Mouse (Mus musculus) cerebellum, adult 11-12 months (tissue): ENCODE results near the gene Mre11a.

Experiments used
- DNase-seq: peaks from one replicate; pipeline ENCODE4 v3.0.0; 2022

Mre11a gene

DNA sequence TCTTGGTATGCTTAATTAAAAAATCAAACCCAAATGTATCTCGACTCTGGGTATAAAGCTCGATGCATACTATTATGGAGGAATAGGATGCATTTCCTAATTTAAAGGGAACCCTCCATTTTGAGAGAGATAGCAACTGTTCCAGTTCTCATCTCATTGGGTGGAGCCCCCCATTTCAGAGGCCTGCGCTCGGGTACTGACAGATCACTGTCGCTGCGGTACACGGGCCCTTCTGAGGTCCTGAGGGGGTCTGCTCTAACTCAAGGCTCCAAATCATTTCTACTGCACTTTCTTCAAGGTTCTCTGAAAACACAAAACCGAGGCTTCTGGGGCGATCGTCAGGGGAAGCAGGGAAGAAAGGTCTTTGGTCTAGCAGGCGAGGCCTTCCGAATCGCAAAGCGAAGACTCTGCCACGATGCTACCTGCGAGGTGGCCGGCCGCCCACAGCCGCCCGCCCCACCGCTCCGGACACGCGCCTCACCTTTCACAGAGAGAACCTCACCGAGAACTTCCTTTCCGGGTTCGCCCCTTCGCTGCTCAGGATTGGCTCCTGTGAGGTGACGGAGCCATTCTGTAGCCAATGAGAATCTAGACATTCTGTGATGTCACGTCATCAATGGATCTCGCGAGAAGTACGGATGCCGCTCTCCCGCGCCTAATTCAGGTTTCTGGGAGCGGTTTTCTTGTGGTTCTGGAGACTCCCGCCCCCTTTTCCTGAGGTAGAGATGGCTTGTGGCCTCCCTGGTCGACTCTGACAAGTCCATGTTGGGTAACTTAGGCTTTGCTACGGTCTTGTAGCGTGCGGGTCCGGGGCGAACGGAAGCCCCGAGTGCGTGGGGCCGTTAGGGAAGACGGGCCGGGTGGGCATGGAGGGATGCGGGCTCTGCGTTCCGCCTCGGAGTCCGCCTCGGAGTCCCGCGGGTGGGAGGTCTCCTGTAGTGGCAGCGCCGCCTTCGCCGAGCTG is at the start of gene Mre11a, which contains the start of gene Ankrd49:
Gene Mre11a (plus strand): TSS at position 616 of the 964 bp plus-strand sequence.
Gene Ankrd49 (minus strand): TSS at position 818 of the 964 bp plus-strand sequence.
- peak; percentile 93 for DNase-seq

- no peak for DNase-seq
Observed at GRCm38 (mm10) chr9:14739498-14740150, 44.8 kb upstream of the Mre11a start.

DNA sequence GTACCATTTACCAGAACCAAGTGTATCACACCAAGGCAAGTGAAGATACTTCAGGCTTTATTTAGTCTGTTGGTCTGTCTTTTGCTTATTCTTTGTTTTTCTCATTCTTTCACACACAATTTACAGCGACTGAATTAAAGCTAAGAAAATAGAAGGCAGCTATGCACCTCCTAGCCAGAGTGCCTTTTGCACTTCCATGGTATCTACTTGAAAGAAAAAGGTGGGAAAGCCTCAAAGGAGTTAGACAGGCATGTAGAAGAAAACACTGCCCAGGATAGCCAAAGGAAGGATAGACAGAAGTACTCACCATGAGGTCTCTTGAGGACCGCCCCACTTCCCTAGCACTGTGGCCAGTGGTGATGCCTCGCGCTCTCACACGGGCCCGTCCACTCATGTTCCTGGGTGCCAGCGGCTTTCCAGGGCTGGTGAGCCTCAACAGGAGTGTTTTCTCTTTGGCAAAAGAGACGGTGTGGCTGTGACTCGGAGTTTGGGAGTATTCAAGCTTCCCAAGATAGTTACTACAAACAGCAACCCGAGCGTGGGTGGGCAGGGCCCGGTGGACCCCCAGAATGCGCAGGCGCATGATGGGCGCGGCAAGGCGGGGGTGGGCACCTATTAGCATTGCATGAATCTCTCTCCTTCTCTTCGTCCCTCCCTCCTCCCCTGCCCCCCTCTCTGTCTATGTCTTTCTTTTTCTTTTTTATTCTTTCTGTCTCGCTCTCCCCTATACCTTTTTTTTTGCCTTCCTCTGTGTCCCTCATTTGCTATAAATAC is 44.1 kb upstream of the Mre11a start, which contains the start of gene Piwil4:
Gene Piwil4 (minus strand): TSS at position 583 of the 774 bp plus-strand sequence.
- DNase-seq = no peak

DNA sequence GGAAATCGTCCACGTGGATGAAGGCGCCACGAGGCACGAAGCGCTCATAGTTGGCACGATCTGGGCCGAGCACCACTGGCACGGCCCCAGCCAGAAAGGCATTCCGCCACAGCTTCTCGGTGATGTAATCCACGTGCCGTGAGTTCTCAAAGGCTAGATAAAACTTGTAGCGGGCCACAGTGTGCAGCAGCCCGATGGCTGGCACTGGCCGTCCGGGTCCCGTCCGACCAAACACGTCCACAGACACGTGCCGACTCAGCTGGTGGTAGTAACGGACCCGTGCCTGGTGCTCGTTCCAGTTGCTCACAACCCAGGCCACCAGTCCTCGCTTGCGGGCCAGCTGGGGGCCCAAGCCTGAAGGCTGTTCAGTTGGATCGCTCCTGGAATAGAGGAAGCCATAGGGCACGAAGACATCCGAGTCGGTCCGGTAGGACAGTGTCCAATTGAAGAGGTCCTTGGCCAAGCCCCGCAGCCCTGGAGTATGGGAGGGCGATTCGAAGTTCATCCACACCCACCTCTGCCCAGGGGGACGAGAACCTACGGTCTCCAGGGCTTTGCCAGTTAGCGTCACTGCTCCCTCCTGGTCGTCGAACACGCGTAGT is 33.5 kb upstream of the Mre11a start:
- DNase-seq = no peak

- no peak for DNase-seq
Observed at GRCm38 (mm10) chr9:14751503-14752000, 32.9 kb upstream of the Mre11a start.

- DNase-seq = peak; percentile 4
Observed at GRCm38 (mm10) chr9:14752001-14752522, 32.4 kb upstream of the Mre11a start, which contains the start of gene Fut4. Fut4 (minus strand) TSS chr9:14752393.

GRCm38 (mm10) chr9:14753947-14754346 is 30.5 kb upstream of the Mre11a start:
- no peak for DNase-seq

GRCm38 (mm10) chr9:14754469-14754868 is 30.0 kb upstream of the Mre11a start:
- DNase-seq = no peak

GRCm38 (mm10) chr9:14758590-14758989 is 25.9 kb upstream of the Mre11a start:
- no peak for DNase-seq

DNA sequence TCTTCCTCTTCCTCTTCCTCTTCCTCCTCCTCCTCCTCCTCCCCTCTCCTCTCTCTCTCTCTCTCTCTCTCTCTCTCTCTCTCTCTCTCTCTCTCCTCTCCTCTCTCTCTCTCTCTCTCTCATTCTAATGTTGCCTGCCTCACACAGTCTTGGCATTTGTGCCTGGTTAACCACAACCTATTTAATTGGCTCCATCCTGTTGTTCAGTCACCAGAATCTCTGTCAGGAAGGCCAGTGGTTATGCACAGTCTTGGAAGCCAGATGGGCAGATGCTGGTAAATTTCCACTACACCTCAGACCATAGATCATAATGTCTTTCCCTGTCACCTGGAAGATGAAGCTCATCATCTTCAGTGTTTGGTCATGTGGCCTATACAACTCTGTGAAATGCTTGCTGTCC is 25.2 kb upstream of the Mre11a start:
- DNase-seq = no peak

- no peak for DNase-seq
Observed at GRCm38 (mm10) chr9:14764765-14765164, 19.7 kb upstream of the Mre11a start.

- DNase-seq = no peak
Observed at GRCm38 (mm10) chr9:14769811-14770210, 14.6 kb upstream of the Mre11a start.

DNA sequence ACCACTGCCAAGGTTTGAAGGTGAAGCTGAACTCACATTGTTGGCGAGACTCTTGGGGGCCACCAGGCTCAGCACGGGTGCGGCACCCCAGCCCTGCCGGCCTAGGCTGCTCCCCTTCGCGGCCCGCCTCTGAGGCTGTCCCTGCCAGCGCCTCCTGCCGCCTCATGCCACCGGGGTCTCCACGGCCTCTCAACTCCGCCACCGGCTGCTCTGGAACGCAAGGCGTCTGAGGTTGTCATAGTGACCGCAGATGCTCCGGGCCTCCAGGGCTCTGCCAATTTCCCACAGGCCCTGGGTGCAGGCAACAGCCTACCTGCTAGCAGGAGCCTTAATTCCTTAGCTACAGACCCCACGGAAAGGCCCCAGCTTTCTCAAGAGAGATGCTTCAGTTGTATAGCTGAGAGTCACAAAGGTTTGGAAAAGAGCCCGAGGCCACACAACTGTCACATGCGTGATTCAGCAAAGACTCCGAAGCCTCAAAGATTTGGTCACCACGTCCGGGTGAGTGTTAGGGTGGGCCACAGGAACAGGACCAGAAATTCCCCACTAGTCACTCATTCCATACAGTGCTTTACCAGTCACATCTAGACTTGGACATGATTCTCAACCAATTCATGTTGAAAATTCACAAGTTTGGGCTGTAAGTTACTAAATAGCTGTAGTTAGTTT is 13.5 kb upstream of the Mre11a start, which contains the start of gene 1700012B09Rik:
Gene 1700012B09Rik (minus strand): TSS at position 228 of the 669 bp plus-strand sequence.
- DNase-seq = no peak

DNA sequence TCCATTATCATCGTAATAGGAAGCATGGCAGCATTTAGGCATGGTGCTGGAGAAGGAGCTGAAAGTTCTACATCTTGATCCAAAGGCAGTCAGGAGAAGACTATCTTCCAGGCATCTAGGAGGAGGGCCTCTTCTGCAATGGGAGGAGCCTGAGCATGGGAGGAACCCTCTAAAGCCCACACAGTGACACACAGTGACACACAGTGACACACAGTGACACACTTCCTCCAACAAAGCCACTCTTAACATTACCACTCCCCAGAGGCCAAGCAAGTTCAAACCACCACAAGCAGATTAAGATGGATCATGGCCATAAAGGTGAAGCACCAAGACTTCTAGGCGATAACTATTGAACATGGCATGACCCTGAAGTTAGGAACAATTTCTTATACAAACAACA is 12.4 kb upstream of the Mre11a start:
- DNase-seq = no peak

DNA sequence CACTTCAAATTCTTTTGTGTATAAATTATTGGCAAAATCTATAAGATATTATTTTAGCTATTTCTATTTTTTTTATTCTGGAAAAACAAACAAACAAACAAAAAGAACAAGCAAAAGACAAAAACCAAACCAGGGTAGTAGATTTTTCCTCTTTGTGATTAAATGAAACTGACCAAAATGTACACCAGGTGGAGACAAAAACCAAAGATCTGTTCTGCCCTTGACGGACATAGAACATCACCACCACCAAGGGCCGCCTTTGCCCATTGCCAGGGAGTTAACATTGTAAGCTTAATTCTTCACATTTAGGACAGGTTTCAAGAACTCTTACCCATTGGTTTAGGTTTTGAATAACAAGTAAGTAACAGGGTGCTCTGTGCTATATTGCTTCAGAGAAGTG is 10.6 kb upstream of the Mre11a start:
- DNase-seq = no peak

GRCm38 (mm10) chr9:14778341-14778740 is 6.1 kb upstream of the Mre11a start:
- no peak for DNase-seq

DNA sequence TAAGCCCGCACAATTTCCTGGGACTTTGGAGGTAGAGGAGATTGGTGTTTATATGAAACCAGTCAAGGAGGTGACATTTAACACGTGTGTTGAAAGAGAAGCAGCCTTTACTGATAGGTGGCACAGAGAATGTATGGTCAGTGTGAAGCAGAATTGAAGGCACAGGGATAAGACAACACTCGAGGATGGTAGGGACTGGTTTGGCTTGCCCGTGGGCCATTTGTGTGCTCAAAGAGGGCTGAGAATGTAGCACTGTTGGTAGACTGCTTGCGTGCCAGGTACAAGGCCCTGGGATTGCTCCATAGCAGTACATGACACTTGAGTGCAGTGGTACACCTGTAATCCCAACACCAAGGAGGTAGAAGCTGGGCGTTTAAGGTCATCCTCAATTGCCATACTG is 2.9 kb downstream of the Mre11a start:
- no peak for DNase-seq

DNA sequence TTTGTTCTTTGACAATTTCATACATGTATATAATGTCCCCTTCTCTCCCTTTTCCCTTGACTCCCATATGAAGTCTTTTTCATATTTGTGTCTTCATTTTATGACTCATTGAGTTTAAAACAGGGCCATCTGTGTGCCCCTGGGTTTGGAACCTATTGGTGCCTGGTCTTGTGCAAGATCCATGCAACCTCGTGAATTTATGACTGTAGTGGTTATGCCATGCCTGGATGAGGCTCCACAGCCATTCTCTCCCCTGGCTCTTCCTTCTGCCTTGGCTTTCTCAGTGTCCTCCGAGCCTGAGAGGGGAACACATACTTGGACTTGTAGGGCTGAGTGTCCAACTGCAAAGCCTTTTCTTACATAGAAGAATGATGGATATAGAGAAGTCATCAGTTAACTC is 21.3 kb downstream of the Mre11a start:
- DNase-seq = no peak

DNA sequence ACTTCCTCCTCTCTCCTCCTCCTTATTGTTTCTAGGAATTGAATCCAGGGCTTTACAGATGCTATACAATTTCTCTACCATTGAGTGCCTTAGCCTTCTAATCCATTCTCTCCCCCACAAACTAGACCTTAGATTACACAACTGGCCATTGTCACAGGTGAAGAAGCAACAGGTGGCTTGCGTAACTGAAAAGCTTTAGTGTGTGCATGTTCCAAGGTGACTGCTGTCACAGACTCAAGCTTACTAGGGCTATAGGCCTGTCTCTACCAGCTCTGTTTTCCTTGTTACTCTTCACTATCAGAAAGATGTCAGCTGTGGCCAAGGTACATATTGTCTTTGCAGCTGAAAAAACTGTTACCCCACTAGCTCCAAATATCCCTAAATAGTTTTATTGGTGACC is 22.3 kb downstream of the Mre11a start:
- no peak for DNase-seq

DNA sequence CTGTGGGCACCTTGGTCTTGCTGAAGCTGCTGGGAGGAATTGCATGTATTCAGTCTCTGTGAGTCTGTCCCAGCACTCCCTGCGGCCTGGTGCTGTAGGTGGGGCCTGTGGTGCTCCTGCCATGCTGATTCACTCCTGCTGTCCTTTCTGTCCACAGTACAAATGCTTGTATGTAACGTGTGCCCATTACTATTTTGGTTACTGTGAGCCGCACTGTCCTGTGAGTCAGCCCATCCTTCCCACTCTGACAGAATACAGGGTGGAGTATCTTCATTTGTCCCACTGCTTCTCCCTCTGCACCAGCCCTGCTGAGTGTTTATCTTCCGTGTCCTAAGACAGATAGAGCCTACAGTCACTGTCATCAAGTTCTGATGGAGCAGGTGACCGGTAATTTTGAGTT is 25.7 kb downstream of the Mre11a start:
- no peak for DNase-seq

GRCm38 (mm10) chr9:14821396-14821795 is 36.9 kb downstream of the Mre11a start:
- no peak for DNase-seq
